Mouse (Mus musculus) stomach, postnatal 0 days (tissue): ENCODE measurements at regions not wholly inside any gene's neighbourhood (a gene's known extent, or its start where the extent isn't known, plus 50 kb on each side); places are given as distances from the start of the nearest gene placed in this dataset.

Experiments
- ATAC-seq: fragments of 200-750 bp; cut with Nextera tagmentation; 2 replicates; pipeline ENCODE4 v1.8.0; 2017; ENCODE audit not compliant: low FRiP score, low TSS enrichment
- DNase-seq: peaks from one replicate; pipeline ENCODE4 v3.0.0-alpha.2; 2016; ENCODE audit warnings: low spot score
- H3K27ac ChIP-seq: fragments of 300-500 bp; sonication (generic); replicated peaks from 2 replicates; pipeline ENCODE4 v1.5.1; 2014; ENCODE audit warnings: mild to moderate bottlenecking, control low read depth
- H3K27me3 ChIP-seq: fragments of 300-500 bp; sonication (generic); 2 replicates; pipeline ENCODE4 v1.6.1; 2014; ENCODE audit warnings: low read length; ENCODE audit not compliant: control insufficient read depth, insufficient read depth
- H3K36me3 ChIP-seq: fragments of 300-500 bp; sonication (generic); 2 replicates; pipeline ENCODE4 v1.6.1; 2014; ENCODE audit warnings: low read length, mixed read lengths; ENCODE audit not compliant: control insufficient read depth, insufficient read depth
- H3K4me1 ChIP-seq: fragments of 300-500 bp; sonication (generic); replicated peaks from 2 replicates; pipeline ENCODE4 v1.6.1; 2014; ENCODE audit warnings: antibody characterized with exemption; ENCODE audit not compliant: control insufficient read depth, insufficient read depth
- H3K4me2 ChIP-seq: fragments of 300-500 bp; sonication (generic); replicated peaks from 2 replicates; pipeline ENCODE4 v1.6.1; 2014; ENCODE audit warnings: low read depth, mild to moderate bottlenecking, control low read depth, moderate library complexity
- H3K4me3 ChIP-seq: fragments of 300-500 bp; sonication (generic); 2 replicates; pipeline ENCODE4 v1.5.1; 2014; ENCODE audit warnings: low read depth, low read length, control low read depth
- H3K9ac ChIP-seq: fragments of 300-500 bp; sonication (generic); 2 replicates; pipeline ENCODE4 v1.6.1; 2014; ENCODE audit warnings: mild to moderate bottlenecking, low read length, control low read depth, mixed read lengths
- H3K9me3 ChIP-seq: fragments of 300-500 bp; sonication (generic); 2 replicates; pipeline ENCODE4 v1.6.1; 2016; ENCODE audit warnings: low read length; ENCODE audit not compliant: control insufficient read depth
- CTCF ChIP-seq: IDR thresholded peaks from 2 replicates; pipeline ENCODE4 v1.5.1; 2016; ENCODE audit warnings: antibody characterized with exemption, low read depth, mild to moderate bottlenecking, moderate library complexity
- EP300 ChIP-seq: optimal IDR thresholded peaks from 2 replicates; pipeline ENCODE3; 2016; ENCODE audit warnings: antibody characterized with exemption
- WGBS: fragments of 180-500 bp; shearing (Covaris S2); extraction: QIAGEN DNeasy Blood & Tissue Kit; methylation state at CpG from one replicate; pipeline ENCODE4 v1.1.7; 2014; 5-methylcytosine and 5-hydroxymethylcytosine counted together

GRCm38 (mm10) chr11:31789967-31790366, 82.0 kb upstream of the Cpeb4 start:
- whole genome bisulfite sequencing, result 68% methylated on average over 3 of the region's 3 CpGs

GRCm38 (mm10) chr11:31791264-31791663, 80.7 kb upstream of the Cpeb4 start:
- Histone ChIP-seq H3K4me2 (no peak overlapping the region), H3K9me3 (no peaks in the 10 kb centered on the region), H3K4me1 (no peaks in the 10 kb centered on the region), H3K27me3 (no peaks in the 10 kb centered on the region), H3K36me3 (no peaks in the 10 kb centered on the region), H3K4me3 (no peak overlapping the region), H3K27ac (no peak overlapping the region), H3K9ac (no peak overlapping the region)
- DNase-seq, result no peak
- 50% methylated on average over 2 of the region's 2 CpGs for WGBS
- no peak for ATAC-seq
- TF ChIP-seq CTCF (no peak), EP300 (no peak)

More at GRCm38 (mm10) chr11:31789967-31790366, 82.0 kb upstream of the Cpeb4 start:
- ATAC-seq, result no peak
- H3K9ac ChIP-seq, result no peak overlapping the region
- H3K27ac ChIP-seq, result no peak overlapping the region
- no peak overlapping the region for H3K4me2 ChIP-seq
- DNase-seq, result no peak
- no peaks in the 10 kb centered on the region for H3K27me3 ChIP-seq
- TF ChIP-seq EP300 (no peak), CTCF (no peak)
- no peaks in the 10 kb centered on the region for H3K36me3 ChIP-seq
- no peaks in the 10 kb centered on the region for H3K9me3 ChIP-seq
- H3K4me1 ChIP-seq, result no peaks in the 10 kb centered on the region
- no peak overlapping the region for H3K4me3 ChIP-seq

- Histone ChIP-seq H3K4me2 (no peak overlapping the region), H3K36me3 (no peaks in the 10 kb centered on the region), H3K9ac (no peak overlapping the region), H3K4me1 (no peaks in the 10 kb centered on the region), H3K9me3 (no peaks in the 10 kb centered on the region), H3K27ac (no peak overlapping the region), H3K27me3 (no peaks in the 10 kb centered on the region), H3K4me3 (no peak overlapping the region)
- WGBS, result 57% methylated on average over 8 of the region's 8 CpGs
- ATAC-seq (no peak), DNase-seq (no peak)
- TF ChIP-seq EP300, result no peak
- TF ChIP-seq CTCF, result no peak
Observed at GRCm38 (mm10) chr11:31795084-31795483, 76.9 kb upstream of the Cpeb4 start.

- Histone ChIP-seq H3K9me3 (no peaks in the 10 kb centered on the region), H3K4me2 (no peak overlapping the region), H3K27me3 (no peaks in the 10 kb centered on the region), H3K4me1 (no peaks in the 10 kb centered on the region), H3K4me3 (no peak overlapping the region), H3K36me3 (no peaks in the 10 kb centered on the region), H3K27ac (no peak overlapping the region), H3K9ac (no peak overlapping the region)
- WGBS, result 61% methylated on average over 6 of the region's 6 CpGs
- no peak for TF ChIP-seq CTCF
- no peak for TF ChIP-seq EP300
- ATAC-seq (0 out of 2 replicates have a peak, but pooled peaks have one; percentile 35), DNase-seq (no peak)
Observed at GRCm38 (mm10) chr11:31796245-31796644, 75.8 kb upstream of the Cpeb4 start.

GRCm38 (mm10) chr11:31801575-31801974, 70.4 kb upstream of the Cpeb4 start:
- WGBS, result 71% methylated on average over 4 of the region's 4 CpGs
- TF ChIP-seq EP300 (no peak), CTCF (no peak)
- ATAC-seq, result peak; percentile 25; the same call in 1 of the 2 replicates
- H3K9ac ChIP-seq, result no peak overlapping the region
- no peaks in the 10 kb centered on the region for H3K27me3 ChIP-seq
- peak; percentile 46 for DNase-seq
- H3K4me3 ChIP-seq, result no peak overlapping the region
- H3K9me3 ChIP-seq, result no peaks in the 10 kb centered on the region
- H3K4me2 ChIP-seq, result no peak overlapping the region
- H3K27ac ChIP-seq, result no peak overlapping the region
- no peaks in the 10 kb centered on the region for H3K36me3 ChIP-seq
- H3K4me1 ChIP-seq, result no peaks in the 10 kb centered on the region

DNA sequence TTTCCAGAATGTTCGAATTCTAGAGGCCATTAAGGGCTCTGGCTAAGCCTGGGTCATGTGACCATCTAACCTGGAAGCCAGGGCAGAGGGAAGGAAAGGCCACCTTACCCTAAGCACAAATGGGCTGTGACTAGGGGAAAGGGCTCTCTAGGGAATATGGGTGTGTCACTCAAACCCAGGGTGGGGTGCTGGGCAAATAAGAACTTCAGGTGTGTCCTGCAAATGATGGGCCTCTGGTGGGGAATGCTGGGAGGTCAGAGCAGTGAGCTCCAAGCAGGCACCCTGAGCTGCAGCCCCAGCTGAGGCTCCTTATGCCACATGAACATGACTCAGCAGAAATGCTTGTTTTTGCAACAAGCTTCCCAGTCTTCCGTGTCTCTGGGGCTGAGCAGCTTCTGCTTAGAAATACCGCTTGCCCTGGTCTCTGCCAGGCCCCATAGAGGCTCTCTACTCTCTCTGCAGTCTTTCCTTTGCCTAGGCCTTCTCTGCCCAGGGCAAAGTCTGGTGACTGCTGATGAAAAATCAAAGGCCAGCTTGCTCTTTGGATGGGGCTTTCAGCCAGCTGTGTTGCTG, 68.6 kb upstream of the Cpeb4 start:
- Histone ChIP-seq H3K27ac (peak overlapping the region; percentile 70), H3K9ac (no peak overlapping the region), H3K9me3 (no peaks in the 10 kb centered on the region), H3K4me1 (peaks cover 2% of the 10 kb centered on the region; the same call in 1 of the 2 replicates), H3K4me3 (no peak overlapping the region), H3K27me3 (no peaks in the 10 kb centered on the region), H3K4me2 (no peak overlapping the region), H3K36me3 (no peaks in the 10 kb centered on the region)
- DNase-seq (peak; percentile 77), ATAC-seq (peak; percentile 91)
- WGBS, result 22% methylated on average over 3 of the region's 3 CpGs
- TF ChIP-seq CTCF, result no peak
- no peak for TF ChIP-seq EP300
